Mouse (Mus musculus) megakaryocyte, embryonic 14.5 days (primary cell): ENCODE measurements around the gene Tmem247.

Source experiments
- FLI1 ChIP-seq: IDR thresholded peaks from 2 replicates; pipeline ENCODE4 v1.6.1; 2012; ENCODE audit warnings: low read length, inconsistent platforms, mixed read lengths
- GATA1 ChIP-seq: IDR thresholded peaks from 3 replicates; pipeline ENCODE4 v1.6.1; 2012; ENCODE audit warnings: mixed read lengths, low read length, inconsistent platforms, borderline replicate concordance

DNA sequence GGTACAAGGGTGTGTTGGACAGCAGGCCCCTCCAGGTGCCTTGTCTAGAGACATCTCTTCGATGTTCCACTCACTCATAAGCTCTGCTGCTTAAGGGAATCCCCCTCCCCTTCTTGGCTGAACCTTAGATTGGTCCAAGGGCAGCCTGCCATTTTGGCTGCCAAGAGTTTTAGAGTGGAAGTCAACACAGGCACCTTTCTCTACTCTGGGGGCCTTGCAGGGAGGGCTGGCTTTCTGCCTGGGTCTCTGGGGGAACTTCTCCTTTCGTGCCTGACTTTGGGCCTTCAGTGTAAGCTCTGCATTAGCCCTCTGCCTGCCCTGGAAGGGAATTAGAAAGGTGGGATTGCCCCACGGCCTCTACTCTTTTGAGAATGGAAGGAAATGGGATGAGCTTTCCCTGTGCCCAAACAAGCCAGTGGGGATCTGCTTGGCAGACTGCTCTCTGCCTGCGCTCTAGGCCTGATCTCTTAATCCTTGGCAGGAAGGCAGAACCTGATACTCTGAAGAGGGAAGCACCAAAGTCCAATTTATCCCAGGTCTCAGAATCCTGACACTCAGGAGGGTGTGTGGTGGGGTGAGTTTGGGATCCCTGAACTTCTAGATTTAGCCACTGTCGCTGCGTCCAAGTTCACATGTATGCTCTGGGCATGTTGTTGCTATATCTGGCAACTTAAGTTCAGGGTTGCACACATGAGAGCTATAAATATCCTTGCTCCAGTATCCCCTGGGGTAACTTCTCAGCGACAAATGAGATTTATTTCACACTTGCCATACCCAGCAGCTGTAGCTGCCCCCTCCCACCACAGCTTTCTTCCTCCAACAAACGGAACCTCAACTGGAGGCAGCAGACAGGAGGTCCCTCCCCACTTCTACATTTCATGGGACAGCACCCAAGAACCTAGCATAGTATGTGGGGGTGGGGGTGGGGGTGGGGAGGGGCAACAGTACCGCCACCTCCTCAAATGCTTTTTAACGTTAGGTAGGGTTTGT, 50.7 kb downstream of the Tmem247 start:
- no peak for TF ChIP-seq GATA1
- no peak for TF ChIP-seq FLI1
